Mouse (Mus musculus): ENCODE measurements around the gene Suclg1. TPM values are rescaled to one million over a fixed set of nuclear protein-coding genes. Genes with fewer than 3 reads are reported as not detected.

Gene Suclg1
- total RNA-seq, 2 experiments from 2014 or later: 312 to 315 TPM

GRCm38 (mm10) chr6:73311786-73312185 lies 63.6 kb downstream of the Suclg1 start:
- DNase-seq (ENCODE audit: low spot score in 2 of 2): no peak

GRCm38 (mm10) chr6:73314923-73315603 lies 66.9 kb downstream of the Suclg1 start:
- DNase-seq (ENCODE audit: low spot score in 2 of 2): peak; percentile 21 to 71

- DNase-seq (ENCODE audit: low spot score in 2 of 2): no peak
Observed at GRCm38 (mm10) chr6:73322306-73322705, 74.1 kb downstream of the Suclg1 start.

Other genes with a start within 250 kb of the Suclg1 start
- under 1 TPM; 0.10 to 0.12 TPM for gene Dnah6, start 26.7 kb upstream of the Suclg1 start, total RNA-seq (2021)
- gene 4931417E11Rik, start 221.3 kb downstream of the Suclg1 start, total RNA-seq (2021): not detected